Comparison of ENCODE assay signal across 8 mouse cellular contexts in genomic region chr12:81788672-81789084, GRCm38 (mm10). TPM values are rescaled to one million over a fixed set of nuclear protein-coding genes. Genes with fewer than 3 reads are reported as not detected.
DNase-seq lines count a peak whose midpoint lies in the region; ATAC-seq and TF ChIP-seq lines count a peak whose summit lies in the region.

No protein-coding gene starts in this region.

- no peak for TF ChIP-seq POLR2A in MEL (IDR thresholded peaks at IDR 0.05; ENCODE audit: control insufficient read depth in 1 of 2, insufficient read depth in 1 of 2, low read depth in 1 of 2, low read length in 2 of 2, poor library complexity in 1 of 2)

- H3K9me3 ChIP-seq in MEL (replicated peaks; ENCODE audit: insufficient read depth, low read length) = no peaks in the 10 kb centered on the region
- no peaks in the 10 kb centered on the region for H3K9me3 ChIP-seq in forebrain, embryonic 14.5 days (replicated peaks; ENCODE audit: control insufficient read depth, low read length)
- no peaks in the 10 kb centered on the region for H3K9me3 ChIP-seq in lung, postnatal 0 days (ENCODE audit: low read length)

- H3K9ac ChIP-seq in MEL (ENCODE audit: control insufficient read depth, low read depth, low read length, poor library complexity, severe bottlenecking) = peak overlapping the region; percentile 60
- no peak overlapping the region for H3K9ac ChIP-seq in forebrain, embryonic 14.5 days (ENCODE audit: low read length)
- no peak overlapping the region for H3K9ac ChIP-seq in lung, postnatal 0 days (replicated peaks; ENCODE audit: low read depth)

- H3K27ac ChIP-seq in MEL (ENCODE audit: control insufficient read depth, low read depth, low read length) = no peak overlapping the region
- no peak overlapping the region for H3K27ac ChIP-seq in forebrain, embryonic 14.5 days (ENCODE audit: low read depth, low read length)
- H3K27ac ChIP-seq in lung, postnatal 0 days (ENCODE audit: low read length) = no peak overlapping the region

- TF ChIP-seq RAD21 in MEL (IDR thresholded peaks at IDR 0.05; ENCODE audit: low read depth, low read length) = peak; percentile 98

- ATAC-seq in forebrain, embryonic 14.5 days = peak; percentile 46
- ATAC-seq in lung, postnatal 0 days = peak; percentile 80

- intact Hi-C loops in heart, postnatal 25 days (cut with DNase I) = loop anchor here (1.0 kb wide), 1 partner anchor 168 kb away; no protein-coding TSS in a partner anchor

- no peaks in the 10 kb centered on the region; a peak in 1 of 4 replicates for H3K4me1 ChIP-seq in MEL (ENCODE audit: control insufficient read depth in 1 of 2, insufficient read depth in 2 of 2, low read length in 2 of 2)
- H3K4me1 ChIP-seq in forebrain, embryonic 14.5 days (ENCODE audit: control insufficient read depth, insufficient read depth, low read length) = no peaks in the 10 kb centered on the region
- no peaks in the 10 kb centered on the region for H3K4me1 ChIP-seq in lung, postnatal 0 days (ENCODE audit: insufficient read depth, low read depth, low read length)

- H3K79me2 ChIP-seq in MEL (ENCODE audit: control insufficient read depth, insufficient read depth, low read length, poor library complexity) = no peaks in the 10 kb centered on the region; the same call in 1 of the 2 replicates

- H3K4me2 ChIP-seq in forebrain, embryonic 14.5 days (ENCODE audit: low read length) = no peak overlapping the region
- no peak overlapping the region; the same call in 1 of the 2 replicates for H3K4me2 ChIP-seq in lung, postnatal 0 days (replicated peaks; ENCODE audit: low read depth, low read length)

- H3K27me3 ChIP-seq in MEL (ENCODE audit: control insufficient read depth in 1 of 2, insufficient read depth in 2 of 2, low read length in 2 of 2) = peaks cover 0 to 5% of the 10 kb centered on the region in 2 experiments; a peak in 2 of 4 replicates
- no peaks in the 10 kb centered on the region for H3K27me3 ChIP-seq in forebrain, embryonic 14.5 days (replicated peaks; ENCODE audit: control insufficient read depth, insufficient read depth, low read length)
- no peaks in the 10 kb centered on the region for H3K27me3 ChIP-seq in lung, postnatal 0 days (replicated peaks; ENCODE audit: insufficient read depth, low read length)

- TF ChIP-seq CTCF in MEL (IDR thresholded peaks at IDR 0.05 in 2 of 3, conservative IDR thresholded peaks at IDR 0.05 in 1 of 3; ENCODE audit: control insufficient read depth in 1 of 3, insufficient read depth in 1 of 3, low read depth in 2 of 3, low read length in 3 of 3, poor library complexity in 1 of 3, severe bottlenecking in 1 of 3) = peak in 2 of 3 experiments; percentile 96 to 99; a peak in 5 of 6 replicates
- TF ChIP-seq CTCF in lung, postnatal 0 days (IDR thresholded peaks at IDR 0.05) = peak; percentile 99

- peak overlapping the region; percentile 61 to 66 for H3K4me3 ChIP-seq in MEL (ENCODE audit: control insufficient read depth in 1 of 2, insufficient read depth in 1 of 2, low read depth in 2 of 2, low read length in 2 of 2)
- no peak overlapping the region for H3K4me3 ChIP-seq in forebrain, embryonic 14.5 days (ENCODE audit: low read depth, low read length)
- no peak overlapping the region for H3K4me3 ChIP-seq in lung, postnatal 0 days (ENCODE audit: low read depth, low read length)

- 4% methylated on average over 9 of the region's 9 CpGs for WGBS in forebrain, embryonic 14.5 days
- under 1% methylated on average over 9 of the region's 9 CpGs for WGBS in lung, postnatal 0 days

- peak; percentile 92 for DNase-seq in MEL (ENCODE audit: low read depth, low spot score)
- peak; percentile 89 for DNase-seq in c-Kit-positive CD71-negative TER-119-negative erythroid progenitor cells, embryonic 14.5 days (ENCODE audit: low read depth)
- DNase-seq in forebrain, embryonic 14.5 days (ENCODE audit: low spot score) = peak; percentile 92
- DNase-seq in heart, postnatal 25 days (ENCODE audit: low spot score) = peak; percentile 75
- peak; percentile 84 to 94 for DNase-seq in layer of hippocampus, adult 8-10 months (ENCODE audit: low spot score in 2 of 2)
- peak; percentile 96 for DNase-seq in lung, postnatal 0 days (ENCODE audit: low spot score)
- peak; percentile 89 for DNase-seq in right cerebral cortex, adult 18-20 months
- DNase-seq in urinary bladder, adult 18-20 months (ENCODE audit: low spot score in 2 of 2) = peak; percentile 85

- no peaks in the 10 kb centered on the region for H3K36me3 ChIP-seq in MEL (ENCODE audit: control insufficient read depth in 1 of 2, insufficient read depth in 2 of 2, low read length in 2 of 2)
- no peaks in the 10 kb centered on the region for H3K36me3 ChIP-seq in forebrain, embryonic 14.5 days (ENCODE audit: control insufficient read depth, insufficient read depth, low read length)
- no peaks in the 10 kb centered on the region for H3K36me3 ChIP-seq in lung, postnatal 0 days (ENCODE audit: insufficient read depth, low read length)

- peak in 1 of 2 experiments; percentile 21; a peak in 1 of 4 replicates for TF ChIP-seq EP300 in MEL (IDR thresholded peaks at IDR 0.05; ENCODE audit: low read depth in 1 of 2, low read length in 2 of 2)
- TF ChIP-seq EP300 in lung, postnatal 0 days (IDR thresholded peaks at IDR 0.05) = peak; percentile 49; the same call in 1 of the 2 replicates

TF ChIP-seq in MEL, 35 proteins besides CTCF, POLR2A, EP300 and RAD21 (continues in another document):
- peak; percentile 36; the same call in 1 of the 2 replicates for TF ChIP-seq GATA1 (IDR thresholded peaks at IDR 0.05; ENCODE audit: low read depth, low read length)
- TF ChIP-seq TBP (IDR thresholded peaks at IDR 0.05; ENCODE audit: low read depth, low read length) = no peak
- TF ChIP-seq ELF1 (IDR thresholded peaks at IDR 0.05; ENCODE audit: low read depth, low read length) = 0 out of 2 replicates have a peak, but pooled peaks have one; percentile 13
- TF ChIP-seq SMC3 (IDR thresholded peaks at IDR 0.05; ENCODE audit: low read depth, low read length) = peak; percentile 95
- TF ChIP-seq CHD2 (IDR thresholded peaks at IDR 0.05; ENCODE audit: low read length) = no peak
- no peak for TF ChIP-seq UBTF (IDR thresholded peaks at IDR 0.05; ENCODE audit: borderline replicate concordance, insufficient read depth, low read depth, low read length)
- TF ChIP-seq MYB (IDR thresholded peaks at IDR 0.05; ENCODE audit: low read depth, low read length) = 0 out of 2 replicates have a peak, but pooled peaks have one; percentile 18
- peak; percentile 41; the same call in 1 of the 2 replicates for TF ChIP-seq ETS1 (IDR thresholded peaks at IDR 0.05; ENCODE audit: low read depth, low read length)
- TF ChIP-seq BHLHE40 (IDR thresholded peaks at IDR 0.05; ENCODE audit: borderline replicate concordance, low read depth, low read length) = peak; percentile 66; the same call in 1 of the 2 replicates
- no peak for TF ChIP-seq RCOR1 (IDR thresholded peaks at IDR 0.05; ENCODE audit: low read depth, low read length)
- TF ChIP-seq HCFC1 (IDR thresholded peaks at IDR 0.05; ENCODE audit: low read depth, low read length) = peak; percentile 48; the same call in 1 of the 2 replicates
- no peak for TF ChIP-seq POLR2AphosphoS2 (IDR thresholded peaks at IDR 0.05; ENCODE audit: low read length)
- no peak for TF ChIP-seq MAX (IDR thresholded peaks at IDR 0.05; ENCODE audit: low read length)
- TF ChIP-seq GABPA (IDR thresholded peaks at IDR 0.05; ENCODE audit: low read depth, low read length) = no peak
- no peak for TF ChIP-seq JUND (IDR thresholded peaks at IDR 0.05; ENCODE audit: low read depth, low read length)
- no peak for TF ChIP-seq TCF12 (IDR thresholded peaks at IDR 0.05; ENCODE audit: low read depth, low read length)
- TF ChIP-seq CHD1 (IDR thresholded peaks at IDR 0.05; ENCODE audit: low read depth, low read length) = no peak
- TF ChIP-seq MYC (IDR thresholded peaks at IDR 0.05; ENCODE audit: low read depth, low read length) = 0 out of 2 replicates have a peak, but pooled peaks have one; percentile 37
- no peak for TF ChIP-seq ZKSCAN1 (IDR thresholded peaks at IDR 0.05; ENCODE audit: low read depth, low read length)
- TF ChIP-seq NRF1 (IDR thresholded peaks at IDR 0.05; ENCODE audit: insufficient read depth, low read depth, low read length, poor library complexity, severe bottlenecking) = no peak
- TF ChIP-seq USF1 (IDR thresholded peaks at IDR 0.05; ENCODE audit: low read depth, low read length) = no peak
- no peak for TF ChIP-seq ZMIZ1 (IDR thresholded peaks at IDR 0.05; ENCODE audit: low read depth, low read length)
- no peak for TF ChIP-seq MAZ (IDR thresholded peaks at IDR 0.05; ENCODE audit: low read depth, low read length)
- peak; percentile 83; the same call in 1 of the 2 replicates for TF ChIP-seq MAFK (IDR thresholded peaks at IDR 0.05; ENCODE audit: borderline replicate concordance, low read depth, low read length)
- no peak for TF ChIP-seq KAT2A (conservative IDR thresholded peaks at IDR 0.05; ENCODE audit: low read depth, low read length)
- TF ChIP-seq SIN3A (IDR thresholded peaks at IDR 0.05; ENCODE audit: low read length) = peak; percentile 76
- TF ChIP-seq MXI1 (IDR thresholded peaks at IDR 0.05; ENCODE audit: low read depth, low read length) = 0 out of 2 replicates have a peak, but pooled peaks have one; percentile 3
- TF ChIP-seq ZNF384 (IDR thresholded peaks at IDR 0.05; ENCODE audit: low read depth, low read length) = peak; percentile 38; the same call in 1 of the 2 replicates
- no peak for TF ChIP-seq NELFE (IDR thresholded peaks at IDR 0.05; ENCODE audit: low read depth, low read length)
- no peak for TF ChIP-seq E2F4 (IDR thresholded peaks at IDR 0.05; ENCODE audit: borderline replicate concordance, low read depth, low read length)
- TF ChIP-seq POLR2AphosphoS5 (IDR thresholded peaks at IDR 0.05; ENCODE audit: borderline replicate concordance, low read depth, low read length) = no peak
- no peak for TF ChIP-seq TAL1 (IDR thresholded peaks at IDR 0.05; ENCODE audit: low read length)
- no peak for TF ChIP-seq USF2 (IDR thresholded peaks at IDR 0.05; ENCODE audit: borderline replicate concordance in 1 of 2, insufficient read depth in 1 of 2, low read depth in 1 of 2, low read length in 2 of 2)
- no peak for TF ChIP-seq MEF2A (IDR thresholded peaks at IDR 0.05; ENCODE audit: extremely low read depth, insufficient replicate concordance, low read depth, low read length, poor library complexity, severe bottlenecking)

RNA-seq across cellular contexts. Expression of gene Map3k9, which starts 7.7 kb away (rescaled TPM):
- not detected in 2 replicates for total RNA-seq in MEL (2012; rRNA removed)
- not detected for polyA plus RNA-seq in MEL (2012; ENCODE audit: insufficient read depth in 1 of 2, insufficient read length in 2 of 2, low read depth in 1 of 2, low replicate concordance in 2 of 2, missing spikeins in 1 of 2)
- polyA plus RNA-seq in forebrain, embryonic 14.5 days (2014; fragmentation: Nextera tagmentation; extraction: Ambion mirVana) = 3.6 and 5.0 TPM in 2 replicates
- total RNA-seq in heart, postnatal 25 days (2021) = under 1 TPM; 0.25 to 0.29 TPM
- total RNA-seq in layer of hippocampus, adult 8-10 months (2022) = 10 to 100 TPM; 32.2 to 36.5 (median 34.6) TPM
- 3.3 and 3.6 TPM in 2 replicates for polyA plus RNA-seq in lung, postnatal 0 days (2015; fragmentation: Nextera tagmentation; extraction: Ambion mirVana)

Comparison
In these comparisons a context has a peak if more than half of its experiments do, and no peak if none do; other contexts are left out.
1. H3K4me3 ChIP-seq: peak in MEL (2 of 2); none in forebrain, embryonic 14.5 days (single experiment) and lung, postnatal 0 days (single experiment).
2. RNA of gene Map3k9, which starts 7.7 kb away (total RNA-seq): 32.2 to 36.5 TPM in layer of hippocampus, adult 8-10 months; 0.25 to 0.29 TPM in heart, postnatal 25 days and not detected in MEL; every median in the first group is over 10 times any median in the second.
3. Peak in every context shown above with its lines, with median percentiles within 50 percentile points of each other: DNase-seq.